Mouse (Mus musculus) testis, adult 2 months (tissue): Measurements from ENCODE around the gene Accsl. TPM values are rescaled to one million over a fixed set of nuclear protein-coding genes. Genes with fewer than 3 reads are reported as not detected.

ENCODE experiments used
- H3K27ac ChIP-seq: fragments of 200-500 bp; 2 replicates; pipeline ENCODE4 v1.5.1; 2012; ENCODE audit warnings: low read depth, low read length; ENCODE audit not compliant: control insufficient read depth, insufficient read depth
- H3K27me3 ChIP-seq: fragments of 200-500 bp; 2 replicates; pipeline ENCODE4 v1.6.1; 2012; ENCODE audit warnings: mild to moderate bottlenecking, low read length, moderate library complexity; ENCODE audit not compliant: control insufficient read depth, insufficient read depth
- H3K36me3 ChIP-seq: fragments of 200-500 bp; 2 replicates; pipeline ENCODE4 v1.6.1; 2012; ENCODE audit warnings: mild to moderate bottlenecking, low read length; ENCODE audit not compliant: control insufficient read depth, insufficient read depth
- H3K4me1 ChIP-seq: fragments of 200-500 bp; 2 replicates; pipeline ENCODE4 v1.6.1; 2012; ENCODE audit warnings: low read length; ENCODE audit not compliant: control insufficient read depth, insufficient read depth
- H3K4me3 ChIP-seq: fragments of 200-500 bp; 2 replicates; pipeline ENCODE4 v1.5.1; 2012; ENCODE audit warnings: low read depth, mild to moderate bottlenecking, low read length, moderate library complexity, mixed read lengths; ENCODE audit not compliant: control insufficient read depth
- CTCF ChIP-seq: fragments of 200-500 bp; IDR thresholded peaks from 2 replicates; pipeline ENCODE4 v1.5.1; 2012; ENCODE audit warnings: low read depth, mild to moderate bottlenecking, inconsistent platforms, low read length, moderate library complexity; ENCODE audit not compliant: control insufficient read depth, insufficient read depth, insufficient replicate concordance
- POLR2A ChIP-seq: fragments of 200-500 bp; IDR thresholded peaks from 2 replicates; pipeline ENCODE4 v1.6.1; 2012; ENCODE audit warnings: low read depth, mild to moderate bottlenecking, inconsistent platforms, low read length, moderate library complexity; ENCODE audit not compliant: control insufficient read depth
- polyA plus RNA-seq: library from polyadenylated mRNA; depleted of rRNA; stranded (reverse); fragments of >200 nt; gene quantifications from 2 replicates; pipeline ENCODE4 v1.2.3, GENCODE M21; 2012; rRNA removed

Accsl gene
- polyA plus RNA-seq, 1 experiment: not detected

DNA sequence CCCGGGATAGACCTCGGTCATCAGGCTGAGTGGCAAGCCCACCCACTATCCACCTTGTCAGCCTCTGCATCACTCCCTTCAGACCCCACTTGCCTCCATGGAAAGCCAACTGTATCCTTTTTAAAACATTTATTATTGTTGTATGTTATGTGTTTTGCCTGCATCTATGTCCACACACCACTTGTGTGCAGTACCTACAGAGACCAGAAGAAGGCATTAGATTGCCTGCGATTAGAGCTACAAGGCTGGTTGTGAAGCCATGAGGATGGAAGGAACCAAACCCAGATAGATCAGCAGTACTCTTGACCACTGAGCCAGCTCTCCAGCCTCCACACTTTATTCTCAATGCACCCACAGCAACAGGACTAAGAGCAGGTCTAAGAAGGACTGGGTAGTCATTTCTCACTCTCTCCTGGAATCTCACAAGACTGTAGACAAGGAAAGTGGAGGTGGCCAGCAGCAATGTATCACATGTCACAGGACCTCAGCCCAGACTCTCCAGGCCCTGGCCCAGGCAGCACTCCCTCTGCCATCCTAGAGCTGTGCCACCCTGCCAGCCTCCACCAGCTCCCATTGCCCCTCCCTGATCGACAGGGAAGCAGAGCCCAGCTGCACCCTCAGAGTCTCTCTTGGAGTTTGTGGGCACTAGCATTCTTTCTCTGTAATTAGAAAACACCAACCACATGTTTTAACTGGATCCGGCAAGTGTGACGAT, 62.3 kb downstream of the Accsl start:
- no peak for TF ChIP-seq POLR2A
- TF ChIP-seq CTCF: no peak
- H3K36me3 ChIP-seq: no peaks in the 10 kb centered on the region

DNA sequence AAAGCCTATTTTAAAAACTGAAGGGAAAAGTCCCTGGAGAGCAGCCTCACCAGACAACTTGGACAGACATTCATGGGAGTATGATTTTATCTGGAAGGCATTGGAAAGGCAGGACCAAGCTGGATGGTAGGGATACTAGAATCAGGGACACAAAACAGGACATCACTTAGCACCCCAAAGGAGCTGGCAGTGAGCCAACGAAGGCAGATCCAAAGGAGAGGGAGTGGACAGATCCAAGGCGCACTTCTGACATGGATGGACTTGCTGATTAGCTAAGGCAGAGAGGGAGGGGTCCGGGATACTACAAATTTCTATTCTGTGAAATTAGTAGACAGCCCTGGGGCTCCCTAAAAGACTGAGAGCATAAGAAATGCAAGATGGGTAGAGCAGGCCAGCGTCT, 63.4 kb downstream of the Accsl start:
- H3K27me3 ChIP-seq: no peaks in the 10 kb centered on the region
- H3K4me1 ChIP-seq: no peaks in the 10 kb centered on the region
- no peak overlapping the region for H3K27ac ChIP-seq
- no peak overlapping the region for H3K4me3 ChIP-seq
- no peak for TF ChIP-seq POLR2A
- H3K36me3 ChIP-seq: no peaks in the 10 kb centered on the region

More for the DNA sequence above, 62.3 kb downstream of the Accsl start:
- Histone ChIP-seq H3K27ac (no peak overlapping the region), H3K4me3 (no peak overlapping the region), H3K4me1 (no peaks in the 10 kb centered on the region), H3K27me3 (no peaks in the 10 kb centered on the region)

Other genes starting within 250 kb of the Accsl start
- 0.04 and 0.07 TPM in 2 replicates for gene Alx4, start 226.8 kb downstream of the Accsl start, polyA plus RNA-seq
- 15.5 and 17.6 TPM in 2 replicates for gene Ext2, start 46.6 kb downstream of the Accsl start, polyA plus RNA-seq
- 2.5 and 2.6 TPM in 2 replicates for gene Accs, start 19.2 kb downstream of the Accsl start, polyA plus RNA-seq
- gene Gm13889, start 88.0 kb upstream of the Accsl start, polyA plus RNA-seq: 7.6 and 8.3 TPM in 2 replicates
- gene Gm27027, start 127.2 kb upstream of the Accsl start, polyA plus RNA-seq: not detected in 2 replicates
- gene Alkbh3, start 141.7 kb upstream of the Accsl start, polyA plus RNA-seq: 164 and 167 TPM in 2 replicates